Mouse (Mus musculus): ENCODE measurements around the gene Rtn1. TPM values are rescaled to one million over a fixed set of nuclear protein-coding genes. Genes with fewer than 3 reads are reported as not detected.

Rtn1 gene
- not detected for polyA plus RNA-seq (2012; fragmentation: generic; extraction: Trizol)

DNA sequence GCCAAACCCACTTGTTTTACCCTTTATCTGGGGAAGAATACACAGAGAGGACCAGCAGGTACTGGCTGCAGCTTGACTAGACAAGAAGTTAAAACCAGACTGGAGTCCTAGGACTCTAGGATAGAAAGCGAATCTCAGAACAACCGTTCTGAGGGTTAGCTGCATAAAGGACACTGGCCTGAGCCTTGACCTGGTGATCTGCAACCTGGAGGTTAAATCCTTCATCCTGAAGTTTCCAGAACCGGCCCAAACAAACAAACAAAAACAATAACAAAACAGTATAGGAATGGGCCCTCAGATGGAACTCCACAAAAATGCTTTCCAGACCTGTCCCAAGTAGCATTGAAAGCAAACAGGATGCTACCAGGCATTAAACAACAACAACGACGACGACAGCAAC lies at the start of gene Rtn1:
Gene Rtn1, minus strand, starts transcription at position 101 of the 400 bp plus-strand sequence.
- TF ChIP-seq TCF12 (IDR thresholded peaks at IDR 0.05; ENCODE audit: insufficient read depth, poor library complexity, severe bottlenecking), result no peak
- TF ChIP-seq POLR2AphosphoS2 (IDR thresholded peaks at IDR 0.05; ENCODE audit: insufficient read length, low read depth), result no peak
- no peak for TF ChIP-seq POLR2A (IDR thresholded peaks at IDR 0.05; ENCODE audit: insufficient read length, low read depth)
- no peak for TF ChIP-seq MYOG (IDR thresholded peaks at IDR 0.05; ENCODE audit: control insufficient read depth in 1 of 3, insufficient read depth in 1 of 3, insufficient read length in 2 of 3, low read depth in 2 of 3)
- no peak for TF ChIP-seq SRF (IDR thresholded peaks at IDR 0.05; ENCODE audit: control insufficient read depth, insufficient read length, low read depth)
- TF ChIP-seq USF1 (IDR thresholded peaks at IDR 0.05; ENCODE audit: low read depth), result no peak
- no peak for TF ChIP-seq MYOD1 (IDR thresholded peaks at IDR 0.05; ENCODE audit: control insufficient read depth in 1 of 3, insufficient read length in 2 of 3, low read depth in 2 of 3)
- TF ChIP-seq TCF3 (IDR thresholded peaks at IDR 0.05; ENCODE audit: insufficient read length, low read depth), result no peak
- TF ChIP-seq MAX (IDR thresholded peaks at IDR 0.05; ENCODE audit: low read depth), result no peak
- TF ChIP-seq E2F4 (IDR thresholded peaks at IDR 0.05; ENCODE audit: insufficient read depth), result no peak
- TF ChIP-seq CEBPB (IDR thresholded peaks at IDR 0.05; ENCODE audit: insufficient read depth, poor library complexity, severe bottlenecking), result no peak
- no peak for TF ChIP-seq REST (IDR thresholded peaks at IDR 0.05; ENCODE audit: insufficient read depth, insufficient read length)
- Histone ChIP-seq H3K27me3 (ENCODE audit: control insufficient read depth, insufficient read depth, insufficient read length) (peaks cover 14% of the 10 kb centered on the region), H3ac (ENCODE audit: control insufficient read depth, insufficient read length) (no peak within 1 kb of the TSS), H3K4me3 (no peak within 1 kb of the TSS), H3K79me2 (ENCODE audit: control insufficient read depth, insufficient read depth) (no peaks in the 10 kb centered on the region), H3K36me3 (ENCODE audit: control insufficient read depth, insufficient read depth) (no peaks in the 10 kb centered on the region), H3K4me2 (ENCODE audit: low read depth) (no peak within 1 kb of the TSS)

DNA sequence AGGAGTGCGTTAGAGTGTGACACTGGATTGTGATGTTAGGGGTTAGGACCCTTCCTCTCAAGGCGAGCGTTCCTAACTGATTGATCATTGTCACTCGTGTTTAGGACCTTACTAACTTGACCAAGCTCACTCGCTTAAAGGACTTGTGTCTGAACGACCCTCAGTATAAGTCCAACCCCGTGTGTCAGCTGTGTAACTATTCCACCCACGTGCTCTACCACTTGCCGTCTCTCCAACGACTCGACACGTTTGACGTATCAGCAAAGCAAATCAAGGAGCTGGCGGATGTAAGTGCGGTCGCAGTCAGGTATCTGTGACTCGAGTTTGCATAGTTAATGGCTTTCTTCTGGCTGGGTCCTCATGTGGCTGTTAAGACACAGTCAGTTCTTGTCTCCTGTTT lies 45.1 kb upstream of the Rtn1 start:
- Histone ChIP-seq H3K4me2 (ENCODE audit: low read depth) (no peak overlapping the region), H3ac (ENCODE audit: control insufficient read depth, insufficient read length) (no peak overlapping the region), H3K27me3 (ENCODE audit: control insufficient read depth, insufficient read depth, insufficient read length) (peaks cover 7% of the 10 kb centered on the region), H3K36me3 (ENCODE audit: control insufficient read depth, insufficient read depth) (no peaks in the 10 kb centered on the region), H3K79me2 (ENCODE audit: control insufficient read depth, insufficient read depth) (no peaks in the 10 kb centered on the region), H3K4me3 (no peak overlapping the region)
- TF ChIP-seq MAX (IDR thresholded peaks at IDR 0.05; ENCODE audit: low read depth) (no peak), TCF3 (IDR thresholded peaks at IDR 0.05; ENCODE audit: insufficient read length, low read depth) (no peak), MYOG (IDR thresholded peaks at IDR 0.05; ENCODE audit: control insufficient read depth in 1 of 3, insufficient read depth in 1 of 3, insufficient read length in 2 of 3, low read depth in 2 of 3) (no peak), POLR2AphosphoS2 (IDR thresholded peaks at IDR 0.05; ENCODE audit: insufficient read length, low read depth) (no peak), CEBPB (IDR thresholded peaks at IDR 0.05; ENCODE audit: insufficient read depth, poor library complexity, severe bottlenecking) (no peak), USF1 (IDR thresholded peaks at IDR 0.05; ENCODE audit: low read depth) (no peak), MYOD1 (IDR thresholded peaks at IDR 0.05; ENCODE audit: control insufficient read depth in 1 of 3, insufficient read length in 2 of 3, low read depth in 2 of 3) (no peak), REST (IDR thresholded peaks at IDR 0.05; ENCODE audit: insufficient read depth, insufficient read length) (no peak), SRF (IDR thresholded peaks at IDR 0.05; ENCODE audit: control insufficient read depth, insufficient read length, low read depth) (no peak), TCF12 (IDR thresholded peaks at IDR 0.05; ENCODE audit: insufficient read depth, poor library complexity, severe bottlenecking) (no peak)

DNA sequence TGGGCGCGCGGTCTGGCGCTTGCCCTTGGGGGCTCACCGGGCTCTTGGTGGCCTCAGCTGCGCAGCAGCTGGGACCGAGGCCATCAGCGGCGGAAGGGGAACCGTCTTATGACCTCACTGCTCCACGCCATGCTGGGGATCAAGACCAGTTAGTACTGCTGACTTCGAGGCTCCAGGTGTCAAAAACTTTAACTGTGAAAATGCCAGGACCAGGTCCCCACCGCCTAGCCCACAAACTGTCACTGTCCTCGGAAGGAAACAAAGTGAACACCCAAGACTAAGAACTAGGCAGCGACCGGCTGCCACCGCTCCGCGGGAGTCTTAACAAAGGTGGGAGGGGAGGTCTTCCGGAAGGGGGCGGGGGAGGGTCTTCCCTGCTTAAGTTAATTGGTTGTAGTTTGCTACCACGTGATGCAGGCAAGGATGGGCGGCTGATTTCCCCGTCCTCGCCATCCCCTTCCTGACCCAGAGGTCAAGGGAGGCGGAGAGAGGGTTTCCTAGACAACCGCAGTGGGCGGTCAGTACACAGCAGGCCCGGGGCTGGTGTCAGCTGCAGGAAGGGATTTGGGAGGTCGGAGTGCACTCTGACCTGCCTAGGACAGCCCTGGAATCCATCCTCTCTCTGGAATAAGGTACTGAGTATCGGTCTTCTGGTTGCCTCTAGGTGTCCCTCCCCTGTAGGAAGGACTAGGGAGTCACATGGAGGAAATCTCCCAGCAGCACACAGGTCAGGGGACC lies 33.2 kb upstream of the Rtn1 start, which contains the start of gene Lrrc9:
Gene Lrrc9, plus strand, starts transcription at position 28 of the 738 bp plus-strand sequence.
- H3ac ChIP-seq (ENCODE audit: control insufficient read depth, insufficient read length), result no peak within 1 kb of the TSS
- H3K36me3 ChIP-seq (ENCODE audit: control insufficient read depth, insufficient read depth), result no peaks in the 10 kb centered on the region
- H3K4me2 ChIP-seq (ENCODE audit: low read depth), result no peak within 1 kb of the TSS
- peaks cover 5% of the 10 kb centered on the region for H3K27me3 ChIP-seq (ENCODE audit: control insufficient read depth, insufficient read depth, insufficient read length)
- TF ChIP-seq POLR2A (IDR thresholded peaks at IDR 0.05; ENCODE audit: insufficient read length, low read depth) (no peak), SRF (IDR thresholded peaks at IDR 0.05; ENCODE audit: control insufficient read depth, insufficient read length, low read depth) (no peak), USF1 (IDR thresholded peaks at IDR 0.05; ENCODE audit: low read depth) (no peak), MYOD1 (IDR thresholded peaks at IDR 0.05; ENCODE audit: control insufficient read depth in 1 of 3, insufficient read length in 2 of 3, low read depth in 2 of 3) (no peak), E2F4 (IDR thresholded peaks at IDR 0.05; ENCODE audit: insufficient read depth) (no peak), REST (IDR thresholded peaks at IDR 0.05; ENCODE audit: insufficient read depth, insufficient read length) (no peak), CEBPB (IDR thresholded peaks at IDR 0.05; ENCODE audit: insufficient read depth, poor library complexity, severe bottlenecking) (no peak)
- H3K79me2 ChIP-seq (ENCODE audit: control insufficient read depth, insufficient read depth), result no peaks in the 10 kb centered on the region
- H3K4me3 ChIP-seq, result no peak within 1 kb of the TSS

DNA sequence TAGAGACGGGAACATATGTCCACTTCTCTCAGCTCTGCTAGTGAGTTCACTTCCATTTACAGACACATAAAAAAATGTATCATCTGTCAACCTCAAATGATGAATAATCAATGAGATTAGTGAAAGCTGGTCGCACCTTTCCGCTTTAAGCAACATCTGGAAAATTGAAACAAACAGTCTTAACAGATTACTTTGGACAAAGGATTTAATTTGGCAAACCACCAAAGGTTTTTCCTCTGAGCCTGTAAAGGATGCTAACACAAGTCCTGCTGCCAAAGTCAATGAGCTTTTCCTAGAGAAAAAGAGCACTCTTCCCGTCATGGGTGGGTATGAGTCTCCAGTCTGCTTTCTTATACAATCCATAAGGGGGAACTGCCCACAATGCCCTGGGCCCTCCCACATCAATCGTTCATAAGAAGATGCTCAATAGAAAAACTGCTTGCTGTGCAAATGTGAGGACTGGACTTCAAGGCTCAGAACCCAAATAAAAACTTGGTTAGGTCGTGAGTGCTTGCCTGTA lies 30.2 kb upstream of the Rtn1 start:
- Histone ChIP-seq H3K36me3 (ENCODE audit: control insufficient read depth, insufficient read depth) (no peaks in the 10 kb centered on the region), H3K27me3 (ENCODE audit: control insufficient read depth, insufficient read depth, insufficient read length) (no peaks in the 10 kb centered on the region), H3K4me3 (no peak overlapping the region), H3K79me2 (ENCODE audit: control insufficient read depth, insufficient read depth) (no peaks in the 10 kb centered on the region), H3K4me2 (ENCODE audit: low read depth) (no peak overlapping the region), H3ac (ENCODE audit: control insufficient read depth, insufficient read length) (no peak overlapping the region)
- TF ChIP-seq SRF (IDR thresholded peaks at IDR 0.05; ENCODE audit: control insufficient read depth, insufficient read length, low read depth) (no peak), USF1 (IDR thresholded peaks at IDR 0.05; ENCODE audit: low read depth) (no peak), POLR2A (IDR thresholded peaks at IDR 0.05; ENCODE audit: insufficient read length, low read depth) (no peak), POLR2AphosphoS2 (IDR thresholded peaks at IDR 0.05; ENCODE audit: insufficient read length, low read depth) (no peak), CEBPB (IDR thresholded peaks at IDR 0.05; ENCODE audit: insufficient read depth, poor library complexity, severe bottlenecking) (no peak), MAX (IDR thresholded peaks at IDR 0.05; ENCODE audit: low read depth) (no peak), REST (IDR thresholded peaks at IDR 0.05; ENCODE audit: insufficient read depth, insufficient read length) (no peak), MYOG (IDR thresholded peaks at IDR 0.05; ENCODE audit: control insufficient read depth in 1 of 3, insufficient read depth in 1 of 3, insufficient read length in 2 of 3, low read depth in 2 of 3) (no peak), TCF12 (IDR thresholded peaks at IDR 0.05; ENCODE audit: insufficient read depth, poor library complexity, severe bottlenecking) (no peak), TCF3 (IDR thresholded peaks at IDR 0.05; ENCODE audit: insufficient read length, low read depth) (no peak), E2F4 (IDR thresholded peaks at IDR 0.05; ENCODE audit: insufficient read depth) (no peak), MYOD1 (IDR thresholded peaks at IDR 0.05; ENCODE audit: control insufficient read depth in 1 of 3, insufficient read length in 2 of 3, low read depth in 2 of 3) (no peak)

Data from myocyte (in vitro differentiated cells).